Mouse (Mus musculus): ENCODE data around the gene Gm9903. TPM values are rescaled to one million over a fixed set of nuclear protein-coding genes. Genes with fewer than 3 reads are reported as not detected.

Gm9903 gene
- polyA plus RNA-seq (2015; fragmentation: Nextera tagmentation; extraction: Ambion mirVana), result 0.29 and 0.58 TPM in 2 replicates

GRCm38 (mm10) chr5:33629301-33629987 is at the start of gene Gm9903, which contains the start of gene Fam53a:
Gene Gm9903 (plus strand): TSS chr5:33629925.
Gene Fam53a (minus strand): TSS chr5:33629635.
- Histone ChIP-seq H3K4me2 (replicated peaks; ENCODE audit: low read depth, low read length) (peak within 1 kb of the TSS; percentile 79), H3K4me1 (ENCODE audit: insufficient read depth, low read length) (peaks cover 16% of the 10 kb centered on the region), H3K27me3 (ENCODE audit: insufficient read depth, low read length) (no peaks in the 10 kb centered on the region), H3K9me3 (ENCODE audit: low read length) (no peaks in the 10 kb centered on the region), H3K4me3 (ENCODE audit: low read length) (peak within 1 kb of the TSS; percentile 90), H3K27ac (ENCODE audit: low read length) (peak within 1 kb of the TSS; percentile 86), H3K36me3 (ENCODE audit: insufficient read depth, low read length) (no peaks in the 10 kb centered on the region), H3K9ac (replicated peaks; ENCODE audit: low read length) (peak within 1 kb of the TSS; percentile 79)
- 0% methylated on average over 93 of the region's 99 CpGs for WGBS
- peak; percentile 96 for ATAC-seq (ENCODE audit: low FRiP score, low TSS enrichment)

- H3K4me3 ChIP-seq (ENCODE audit: low read length), result no peak overlapping the region
These were observed 49.4 kb upstream of the Gm9903 start for GRCm38 (mm10) chr5:33580336-33580735.

GRCm38 (mm10) chr5:33587498-33588058 is 42.1 kb upstream of the Gm9903 start:
- Histone ChIP-seq H3K4me2 (replicated peaks; ENCODE audit: low read depth, low read length) (no peak overlapping the region), H3K4me3 (ENCODE audit: low read length) (no peak overlapping the region), H3K9ac (replicated peaks; ENCODE audit: low read length) (no peak overlapping the region), H3K4me1 (ENCODE audit: insufficient read depth, low read length) (peaks cover 5% of the 10 kb centered on the region; the same call in 1 of the 2 replicates), H3K36me3 (ENCODE audit: insufficient read depth, low read length) (no peaks in the 10 kb centered on the region), H3K9me3 (ENCODE audit: low read length) (no peaks in the 10 kb centered on the region), H3K27me3 (ENCODE audit: insufficient read depth, low read length) (no peaks in the 10 kb centered on the region), H3K27ac (ENCODE audit: low read length) (no peak overlapping the region)
- no peak for ATAC-seq (ENCODE audit: low FRiP score, low TSS enrichment)
- WGBS, result 32% methylated on average over 18 of the region's 18 CpGs

More at GRCm38 (mm10) chr5:33580336-33580735, 49.4 kb upstream of the Gm9903 start:
- Histone ChIP-seq H3K27ac (ENCODE audit: low read length) (no peak overlapping the region), H3K9ac (replicated peaks; ENCODE audit: low read length) (no peak overlapping the region), H3K27me3 (ENCODE audit: insufficient read depth, low read length) (no peaks in the 10 kb centered on the region), H3K36me3 (ENCODE audit: insufficient read depth, low read length) (no peaks in the 10 kb centered on the region), H3K4me1 (ENCODE audit: insufficient read depth, low read length) (peaks cover 5% of the 10 kb centered on the region; the same call in 1 of the 2 replicates), H3K9me3 (ENCODE audit: low read length) (no peaks in the 10 kb centered on the region), H3K4me2 (replicated peaks; ENCODE audit: low read depth, low read length) (no peak overlapping the region)
- 72% methylated on average over 1 of the region's 1 CpGs for WGBS
- ATAC-seq (ENCODE audit: low FRiP score, low TSS enrichment), result no peak

- Histone ChIP-seq H3K27ac (ENCODE audit: low read length) (no peak overlapping the region), H3K4me2 (replicated peaks; ENCODE audit: low read depth, low read length) (no peak overlapping the region), H3K9ac (replicated peaks; ENCODE audit: low read length) (no peak overlapping the region), H3K4me3 (ENCODE audit: low read length) (no peak overlapping the region), H3K27me3 (ENCODE audit: insufficient read depth, low read length) (no peaks in the 10 kb centered on the region), H3K9me3 (ENCODE audit: low read length) (no peaks in the 10 kb centered on the region), H3K36me3 (ENCODE audit: insufficient read depth, low read length) (no peaks in the 10 kb centered on the region), H3K4me1 (ENCODE audit: insufficient read depth, low read length) (peaks cover 5% of the 10 kb centered on the region; the same call in 1 of the 2 replicates)
- WGBS, result 69% methylated on average over 3 of the region's 3 CpGs
- no peak for ATAC-seq (ENCODE audit: low FRiP score, low TSS enrichment)
These were observed 41.7 kb upstream of the Gm9903 start for GRCm38 (mm10) chr5:33588066-33588465.

- no peak overlapping the region for H3K4me3 ChIP-seq (ENCODE audit: low read length)
- H3K27ac ChIP-seq (ENCODE audit: low read length), result no peak overlapping the region
- 0 out of 2 replicates have a peak, but pooled peaks cover under 1% of the 10 kb centered on the region for H3K4me1 ChIP-seq (ENCODE audit: insufficient read depth, low read length)
- H3K9me3 ChIP-seq (ENCODE audit: low read length), result no peaks in the 10 kb centered on the region
- H3K9ac ChIP-seq (replicated peaks; ENCODE audit: low read length), result no peak overlapping the region
- H3K27me3 ChIP-seq (ENCODE audit: insufficient read depth, low read length), result no peaks in the 10 kb centered on the region
- H3K4me2 ChIP-seq (replicated peaks; ENCODE audit: low read depth, low read length), result no peak overlapping the region
- peak; percentile 36; the same call in 1 of the 2 replicates for ATAC-seq (ENCODE audit: low FRiP score, low TSS enrichment)
- WGBS, result 72% methylated on average over 5 of the region's 5 CpGs
- H3K36me3 ChIP-seq (ENCODE audit: insufficient read depth, low read length), result no peaks in the 10 kb centered on the region
These were observed 40.4 kb upstream of the Gm9903 start for GRCm38 (mm10) chr5:33589221-33589888.

GRCm38 (mm10) chr5:33593620-33594019 is 36.1 kb upstream of the Gm9903 start:
- 33% methylated on average over 2 of the region's 2 CpGs for WGBS
- Histone ChIP-seq H3K36me3 (ENCODE audit: insufficient read depth, low read length) (no peaks in the 10 kb centered on the region), H3K9me3 (ENCODE audit: low read length) (no peaks in the 10 kb centered on the region), H3K27ac (ENCODE audit: low read length) (no peak overlapping the region), H3K27me3 (ENCODE audit: insufficient read depth, low read length) (no peaks in the 10 kb centered on the region), H3K4me1 (ENCODE audit: insufficient read depth, low read length) (no peaks in the 10 kb centered on the region), H3K4me2 (replicated peaks; ENCODE audit: low read depth, low read length) (no peak overlapping the region), H3K9ac (replicated peaks; ENCODE audit: low read length) (no peak overlapping the region), H3K4me3 (ENCODE audit: low read length) (no peak overlapping the region)
- no peak for ATAC-seq (ENCODE audit: low FRiP score, low TSS enrichment)

GRCm38 (mm10) chr5:33605314-33605713 is 24.4 kb upstream of the Gm9903 start:
- WGBS, result 70% methylated on average over 5 of the region's 5 CpGs
- no peaks in the 10 kb centered on the region for H3K4me1 ChIP-seq (ENCODE audit: insufficient read depth, low read length)

GRCm38 (mm10) chr5:33606631-33607030 is 23.1 kb upstream of the Gm9903 start:
- Histone ChIP-seq H3K9me3 (ENCODE audit: low read length) (no peaks in the 10 kb centered on the region), H3K27me3 (ENCODE audit: insufficient read depth, low read length) (no peaks in the 10 kb centered on the region), H3K27ac (ENCODE audit: low read length) (no peak overlapping the region), H3K4me3 (ENCODE audit: low read length) (no peak overlapping the region), H3K36me3 (ENCODE audit: insufficient read depth, low read length) (peaks cover 20% of the 10 kb centered on the region), H3K9ac (replicated peaks; ENCODE audit: low read length) (no peak overlapping the region), H3K4me1 (ENCODE audit: insufficient read depth, low read length) (no peaks in the 10 kb centered on the region), H3K4me2 (replicated peaks; ENCODE audit: low read depth, low read length) (no peak overlapping the region)
- ATAC-seq (ENCODE audit: low FRiP score, low TSS enrichment), result no peak
- 73% methylated on average over 7 of the region's 7 CpGs for WGBS

More at GRCm38 (mm10) chr5:33605314-33605713, 24.4 kb upstream of the Gm9903 start:
- no peak overlapping the region for H3K4me2 ChIP-seq (replicated peaks; ENCODE audit: low read depth, low read length)
- ATAC-seq (ENCODE audit: low FRiP score, low TSS enrichment), result no peak
- H3K27me3 ChIP-seq (ENCODE audit: insufficient read depth, low read length), result no peaks in the 10 kb centered on the region
- H3K4me3 ChIP-seq (ENCODE audit: low read length), result no peak overlapping the region
- H3K9me3 ChIP-seq (ENCODE audit: low read length), result no peaks in the 10 kb centered on the region
- H3K9ac ChIP-seq (replicated peaks; ENCODE audit: low read length), result no peak overlapping the region
- peaks cover 29% of the 10 kb centered on the region for H3K36me3 ChIP-seq (ENCODE audit: insufficient read depth, low read length)
- no peak overlapping the region for H3K27ac ChIP-seq (ENCODE audit: low read length)

GRCm38 (mm10) chr5:33607434-33607833 is 22.3 kb upstream of the Gm9903 start:
- Histone ChIP-seq H3K9ac (replicated peaks; ENCODE audit: low read length) (no peak overlapping the region), H3K27ac (ENCODE audit: low read length) (no peak overlapping the region), H3K9me3 (ENCODE audit: low read length) (no peaks in the 10 kb centered on the region), H3K36me3 (ENCODE audit: insufficient read depth, low read length) (peaks cover 20% of the 10 kb centered on the region), H3K4me2 (replicated peaks; ENCODE audit: low read depth, low read length) (no peak overlapping the region), H3K27me3 (ENCODE audit: insufficient read depth, low read length) (no peaks in the 10 kb centered on the region), H3K4me1 (ENCODE audit: insufficient read depth, low read length) (no peaks in the 10 kb centered on the region), H3K4me3 (ENCODE audit: low read length) (no peak overlapping the region)
- WGBS, result 97% methylated on average over 15 of the region's 15 CpGs
- ATAC-seq (ENCODE audit: low FRiP score, low TSS enrichment), result no peak
